Mouse (Mus musculus) neural tube, embryonic 11.5 days (tissue): ENCODE measurements around the gene Reep3. TPM values are rescaled to one million over a fixed set of nuclear protein-coding genes. Genes with fewer than 3 reads are reported as not detected.
A peak's percentile ranks its signal among the peaks of the same experiment; 100 is the strongest.

Experiments
- ATAC-seq: fragments of 200-750 bp; cut with Nextera tagmentation; 2 replicates; pipeline ENCODE4 v1.8.0; 2017; ENCODE audit warnings: moderate number of reproducible peaks, mild to moderate bottlenecking, moderate TSS enrichment, moderate library complexity; ENCODE audit not compliant: insufficient read depth, low FRiP score, low TSS enrichment
- DNase-seq: peaks from one replicate; pipeline ENCODE4 v3.0.0-alpha.2; 2015; ENCODE audit warnings: low spot score
- H3K27ac ChIP-seq: fragments of 300-500 bp; sonication (generic); 2 replicates; pipeline ENCODE4 v1.5.1; 2014; ENCODE audit warnings: low read depth, mild to moderate bottlenecking, low read length
- H3K27me3 ChIP-seq: fragments of 300-500 bp; sonication (generic); 2 replicates; pipeline ENCODE4 v1.6.1; 2014; ENCODE audit warnings: mild to moderate bottlenecking, low read length, mixed read lengths; ENCODE audit not compliant: control insufficient read depth, insufficient read depth
- H3K36me3 ChIP-seq: fragments of 300-500 bp; sonication (generic); 2 replicates; pipeline ENCODE4 v1.6.1; 2014; ENCODE audit warnings: mild to moderate bottlenecking, low read length, moderate library complexity, mixed read lengths; ENCODE audit not compliant: control insufficient read depth, insufficient read depth
- H3K4me1 ChIP-seq: fragments of 300-500 bp; sonication (generic); 2 replicates; pipeline ENCODE4 v1.6.1; 2014; ENCODE audit warnings: low read length, mixed read lengths; ENCODE audit not compliant: control insufficient read depth, insufficient read depth
- H3K4me2 ChIP-seq: fragments of 300-500 bp; sonication (generic); 2 replicates; pipeline ENCODE4 v1.6.1; 2014; ENCODE audit warnings: low read depth, mild to moderate bottlenecking, moderate library complexity
- H3K4me3 ChIP-seq: fragments of 300-500 bp; sonication (generic); 2 replicates; pipeline ENCODE4 v1.5.1; 2014; ENCODE audit warnings: low read depth, low read length
- H3K9ac ChIP-seq: fragments of 300-500 bp; sonication (generic); 2 replicates; pipeline ENCODE4 v1.6.1; 2014; ENCODE audit warnings: mild to moderate bottlenecking, low read length
- H3K9me3 ChIP-seq: fragments of 300-500 bp; sonication (generic); 2 replicates; pipeline ENCODE4 v1.6.1; 2016; ENCODE audit warnings: low read length; ENCODE audit not compliant: control insufficient read depth
- WGBS: fragments of 180-500 bp; shearing (Covaris S2); extraction: QIAGEN DNeasy Blood & Tissue Kit; methylation state at CpG from one replicate; pipeline ENCODE4 v1.1.7; 2014; 5-methylcytosine and 5-hydroxymethylcytosine counted together
- polyA plus RNA-seq: library from polyadenylated mRNA; unstranded; fragments of >200 nt; fragmentation: Nextera tagmentation; extraction: Ambion mirVana; gene quantifications from 2 replicates; pipeline ENCODE4 v1.2.1, GENCODE M21; 2014

The Reep3 gene
- polyA plus RNA-seq, 1 experiment from 2014 or later, result 40.6 TPM

DNA sequence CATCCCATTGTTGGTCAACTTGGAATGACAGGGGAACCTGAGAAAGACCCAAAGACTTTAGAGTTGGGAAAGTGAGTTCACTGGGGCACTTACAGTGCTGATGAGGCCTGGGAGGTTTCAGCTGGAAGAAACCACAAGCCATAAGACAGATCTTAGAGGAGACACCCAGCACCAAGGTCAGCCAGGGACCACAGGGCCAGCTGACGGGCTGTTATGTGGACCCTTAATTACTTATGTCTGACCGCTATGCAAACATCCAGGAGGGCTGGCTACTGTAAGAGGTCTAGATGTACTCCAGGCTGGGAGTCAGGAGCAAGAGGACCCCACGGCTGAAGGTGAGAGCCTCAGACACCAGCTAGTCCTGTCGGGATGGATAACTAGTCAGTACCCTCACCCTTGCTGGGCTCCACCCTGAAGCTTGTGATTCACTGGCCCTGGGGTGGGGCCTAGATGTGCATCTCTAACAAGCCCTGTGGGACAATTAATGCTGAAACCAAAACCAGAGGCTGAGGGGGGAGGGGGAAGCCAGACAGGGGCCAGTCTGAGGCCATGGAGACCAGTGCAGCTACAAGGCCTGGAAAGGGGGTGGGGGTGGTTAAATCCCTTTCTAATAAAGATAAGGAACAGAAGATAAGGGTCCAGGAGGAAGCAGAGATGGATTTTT is 80.0 kb downstream of the Reep3 start:
- H3K4me1 ChIP-seq, result peaks cover 5% of the 10 kb centered on the region; the same call in 1 of the 2 replicates
- H3K4me3 ChIP-seq, result no peak overlapping the region
- H3K4me2 ChIP-seq, result no peak overlapping the region
- WGBS, result 76% methylated on average over 4 of the region's 4 CpGs
- no peaks in the 10 kb centered on the region for H3K9me3 ChIP-seq
- ATAC-seq (no peak), DNase-seq (no peak)
- no peak overlapping the region for H3K27ac ChIP-seq
- H3K36me3 ChIP-seq, result no peaks in the 10 kb centered on the region
- H3K9ac ChIP-seq, result no peak overlapping the region
- no peaks in the 10 kb centered on the region for H3K27me3 ChIP-seq

- Histone ChIP-seq H3K4me3 (no peak overlapping the region), H3K9me3 (no peaks in the 10 kb centered on the region), H3K9ac (no peak overlapping the region), H3K36me3 (no peaks in the 10 kb centered on the region), H3K27ac (no peak overlapping the region), H3K27me3 (no peaks in the 10 kb centered on the region), H3K4me2 (no peak overlapping the region), H3K4me1 (peaks cover 5% of the 10 kb centered on the region; the same call in 1 of the 2 replicates)
- ATAC-seq (no peak), DNase-seq (no peak)
- WGBS, result 80% methylated on average over 12 of the region's 12 CpGs
These were observed 82.0 kb downstream of the Reep3 start for GRCm38 (mm10) chr10:67014746-67015145.

DNA sequence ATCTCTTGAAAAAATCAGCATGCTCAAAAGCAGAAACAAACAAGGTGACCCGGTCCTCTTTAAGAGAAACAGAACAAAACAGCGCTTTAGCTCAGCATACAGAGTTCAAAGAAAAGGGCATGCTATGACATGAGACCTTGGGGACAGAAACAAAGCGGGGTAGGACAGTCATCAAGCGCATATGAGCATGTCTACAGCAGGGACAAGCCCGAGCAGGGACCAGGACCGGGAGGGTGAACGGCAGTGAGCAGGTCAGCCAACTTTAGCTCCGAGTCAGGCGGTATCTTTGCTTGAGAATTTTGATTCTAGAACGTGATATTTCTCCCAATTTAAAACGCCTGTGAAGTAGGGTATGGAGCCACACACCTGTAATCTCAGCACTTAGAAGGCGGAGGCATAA is 86.2 kb downstream of the Reep3 start:
- DNase-seq, result no peak
- 90% methylated on average over 12 of the region's 12 CpGs for WGBS

GRCm38 (mm10) chr10:67004527-67005042 is 92.2 kb downstream of the Reep3 start:
- Histone ChIP-seq H3K4me3 (no peak overlapping the region), H3K4me2 (peak overlapping the region; percentile 50), H3K27me3 (no peaks in the 10 kb centered on the region), H3K36me3 (no peaks in the 10 kb centered on the region), H3K9me3 (no peaks in the 10 kb centered on the region), H3K9ac (peak overlapping the region; percentile 41), H3K27ac (peak overlapping the region; percentile 91; the same call in 1 of the 2 replicates), H3K4me1 (peaks cover 17% of the 10 kb centered on the region)
- DNase-seq (peak; percentile 44), ATAC-seq (0 out of 2 replicates have a peak, but pooled peaks have one; percentile 1)
- WGBS, result 3% methylated on average over 12 of the region's 12 CpGs

More for the DNA sequence above, 86.2 kb downstream of the Reep3 start:
- ATAC-seq, result no peak
- no peak overlapping the region for H3K4me3 ChIP-seq
- H3K27me3 ChIP-seq, result no peaks in the 10 kb centered on the region
- H3K36me3 ChIP-seq, result no peaks in the 10 kb centered on the region
- H3K9me3 ChIP-seq, result no peaks in the 10 kb centered on the region
- no peak overlapping the region for H3K9ac ChIP-seq
- no peaks in the 10 kb centered on the region for H3K4me1 ChIP-seq
- no peak overlapping the region for H3K4me2 ChIP-seq
- no peak overlapping the region for H3K27ac ChIP-seq

GRCm38 (mm10) chr10:67003743-67004526 is 92.8 kb downstream of the Reep3 start:
- H3K4me3 ChIP-seq, result 0 out of 2 replicates have a peak overlapping the region, but pooled peaks have one; percentile 16
- peak; percentile 70 for ATAC-seq
- under 1% methylated on average over 22 of the region's 22 CpGs for WGBS

GRCm38 (mm10) chr10:67003009-67003742 is 93.6 kb downstream of the Reep3 start:
- Histone ChIP-seq H3K9ac (peak overlapping the region; percentile 51), H3K36me3 (no peaks in the 10 kb centered on the region), H3K9me3 (no peaks in the 10 kb centered on the region), H3K4me3 (peak overlapping the region; percentile 25), H3K4me1 (peaks cover 17% of the 10 kb centered on the region), H3K27ac (peak overlapping the region; percentile 91), H3K27me3 (no peaks in the 10 kb centered on the region), H3K4me2 (peak overlapping the region; percentile 50)
- under 1% methylated on average over 25 of the region's 25 CpGs for WGBS
- ATAC-seq, result peak; percentile 78
- DNase-seq, result peak; percentile 82

More at GRCm38 (mm10) chr10:67003743-67004526, 92.8 kb downstream of the Reep3 start:
- Histone ChIP-seq H3K4me1 (peaks cover 17% of the 10 kb centered on the region), H3K9ac (peak overlapping the region; percentile 41), H3K27me3 (no peaks in the 10 kb centered on the region), H3K36me3 (no peaks in the 10 kb centered on the region), H3K9me3 (no peaks in the 10 kb centered on the region), H3K4me2 (peak overlapping the region; percentile 50), H3K27ac (peak overlapping the region; percentile 91)
- DNase-seq, result peak; percentile 72

- Histone ChIP-seq H3K27me3 (no peaks in the 10 kb centered on the region), H3K4me3 (peak overlapping the region; percentile 25), H3K36me3 (no peaks in the 10 kb centered on the region), H3K4me2 (peak overlapping the region; percentile 50), H3K27ac (peak overlapping the region; percentile 91), H3K9ac (peak overlapping the region; percentile 51), H3K4me1 (peaks cover 17% of the 10 kb centered on the region), H3K9me3 (no peaks in the 10 kb centered on the region)
- 11% methylated on average over 30 of the region's 30 CpGs for WGBS
- ATAC-seq (0 out of 2 replicates have a peak, but pooled peaks have one; percentile 39), DNase-seq (peak; percentile 80)
These were observed 94.3 kb downstream of the Reep3 start for GRCm38 (mm10) chr10:67002207-67003008.
